Mouse (Mus musculus) sigmoid colon, adult 10 weeks (tissue): ENCODE results near the gene Cct3. TPM values are rescaled to one million over a fixed set of nuclear protein-coding genes. Genes with fewer than 3 reads are reported as not detected.

Source experiments
- polyA plus RNA-seq: library from polyadenylated mRNA; stranded (reverse); fragments of 350-450 nt; fragmentation: Illumina TruSeq; extraction: RNeasy Lipid Tissue Mini Kit (QIAGEN cat#74804); gene quantifications from one replicate; pipeline ENCODE4 v1.2.3, GENCODE M21; 2014; ENCODE audit warnings: low read depth, low replicate concordance

Cct3 gene
- 72.4 TPM for polyA plus RNA-seq

GRCm38 (mm10) chr3:88296561-88297318 is at the start of gene Cct3, which contains the start of gene Tsacc:
TSS of gene Cct3 (plus strand) at chr3:88297116.
TSS of gene Tsacc (minus strand) at chr3:88296999.

GRCm38 (mm10) chr3:88254268-88254926 is 42.5 kb upstream of the Cct3 start, which contains the start of gene Rhbg:
TSS of gene Rhbg (minus strand) at chr3:88254709.

GRCm38 (mm10) chr3:88287110-88287509 is 9.8 kb upstream of the Cct3 start, which contains the start of gene Gm38392:
TSS of gene Gm38392 (minus strand) at chr3:88287210.

GRCm38 (mm10) chr3:88324951-88325405 is 28.1 kb downstream of the Cct3 start, which contains the start of gene Glmp:
TSS of gene Glmp (plus strand) at chr3:88325023.

GRCm38 (mm10) chr3:88336058-88337013 is 39.4 kb downstream of the Cct3 start, which contains the start of the genes Tmem79 and Smg5:
TSS of gene Tmem79 (minus strand) at chr3:88336148.
TSS of gene Smg5 (plus strand) at chr3:88336260.

GRCm38 (mm10) chr3:88364337-88364736 is 67.4 kb downstream of the Cct3 start, which contains the start of gene Paqr6:
TSS of gene Paqr6 (plus strand) at chr3:88364584.

Other genes with a start within 250 kb of the Cct3 start
- gene Naxe, start 238.6 kb upstream of the Cct3 start, polyA plus RNA-seq, result 15.5 TPM
- gene Ttc24, start 218.8 kb upstream of the Cct3 start, polyA plus RNA-seq, result not detected
- 0.54 TPM for gene Iqgap3, start 215.1 kb upstream of the Cct3 start, polyA plus RNA-seq
- 18.0 TPM for gene Mef2d, start 154.7 kb upstream of the Cct3 start, polyA plus RNA-seq
- not detected for gene Rhbg, start 42.4 kb upstream of the Cct3 start, polyA plus RNA-seq
- gene Gm38392, start 9.9 kb upstream of the Cct3 start, polyA plus RNA-seq, result not detected
- 3.9 TPM for gene Tsacc, start 117 bp upstream of the Cct3 start, polyA plus RNA-seq
- 3.2 TPM for gene Glmp, start 27.9 kb downstream of the Cct3 start, polyA plus RNA-seq
- gene Tmem79, start 39.0 kb downstream of the Cct3 start, polyA plus RNA-seq, result 2.1 TPM
- 28.6 TPM for gene Smg5, start 39.1 kb downstream of the Cct3 start, polyA plus RNA-seq
- gene Paqr6, start 67.5 kb downstream of the Cct3 start, polyA plus RNA-seq, result 0.85 TPM
- gene Bglap3, start 75.6 kb downstream of the Cct3 start, polyA plus RNA-seq, result 4.0 TPM
- gene Bglap2, start 81.6 kb downstream of the Cct3 start, polyA plus RNA-seq, result not detected
- not detected for gene Bglap, start 87.3 kb downstream of the Cct3 start, polyA plus RNA-seq
- gene Pmf1, start 113.2 kb downstream of the Cct3 start, polyA plus RNA-seq, result 3.8 TPM
- gene Slc25a44, start 128.0 kb downstream of the Cct3 start, polyA plus RNA-seq, result 9.8 TPM
- 128 TPM for gene Sema4a, start 164.1 kb downstream of the Cct3 start, polyA plus RNA-seq
- 24.9 TPM for gene Lmna, start 212.8 kb downstream of the Cct3 start, polyA plus RNA-seq
- 1.3 TPM for gene Mex3a, start 235.3 kb downstream of the Cct3 start, polyA plus RNA-seq